Mouse (Mus musculus): ENCODE results near the gene Emc6.

DNA sequence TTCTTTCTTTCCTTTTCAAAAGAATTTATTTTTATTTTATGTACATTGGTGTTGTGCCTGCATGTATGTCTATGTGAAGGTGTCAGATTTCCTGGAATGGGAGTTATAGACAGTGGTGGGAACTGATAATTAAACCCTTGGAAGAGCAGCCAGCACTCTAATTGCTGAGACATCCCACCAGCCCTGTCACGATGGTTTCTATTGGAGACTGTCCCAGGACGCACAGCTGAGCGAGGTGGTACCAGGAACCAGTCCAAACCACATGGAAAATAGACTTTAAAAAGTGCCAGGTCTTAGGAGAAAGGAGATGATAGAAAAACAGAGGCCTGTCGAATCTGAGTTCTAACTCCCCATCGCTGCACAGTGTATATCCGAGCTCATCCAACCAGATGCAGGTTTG lies 21.8 kb downstream of the Emc6 start:
- no peak for TF ChIP-seq POLR2A (IDR thresholded peaks at IDR 0.05; ENCODE audit: insufficient read depth, low read depth, low read length)
- no peak for TF ChIP-seq CTCF (IDR thresholded peaks at IDR 0.05; ENCODE audit: insufficient read depth, low read depth, low read length)
